Mouse (Mus musculus) embryonic facial prominence, embryonic 14.5 days (tissue): ENCODE results near the gene Hs3st1. TPM values are rescaled to one million over a fixed set of nuclear protein-coding genes. Genes with fewer than 3 reads are reported as not detected.

Source experiments
- ATAC-seq: fragments of 200-750 bp; cut with Nextera tagmentation; 2 replicates; pipeline ENCODE4 v1.8.0; 2017; ENCODE audit warnings: low read depth, moderate number of reproducible peaks, moderate TSS enrichment
- DNase-seq: peaks from one replicate; pipeline ENCODE4 v3.0.0-alpha.2; 2015; ENCODE audit warnings: low spot score
- H3K27ac ChIP-seq: fragments of 300-500 bp; sonication (generic); replicated peaks from 2 replicates; pipeline ENCODE4 v1.5.1; 2014; ENCODE audit warnings: low read depth, mild to moderate bottlenecking, low read length, moderate library complexity
- H3K27me3 ChIP-seq: fragments of 300-500 bp; sonication (generic); replicated peaks from 2 replicates; pipeline ENCODE4 v1.6.1; 2014; ENCODE audit warnings: low read length; ENCODE audit not compliant: control insufficient read depth, insufficient read depth
- H3K36me3 ChIP-seq: fragments of 300-500 bp; sonication (generic); 2 replicates; pipeline ENCODE4 v1.6.1; 2014; ENCODE audit warnings: low read length, mixed read lengths; ENCODE audit not compliant: control insufficient read depth, insufficient read depth
- H3K4me1 ChIP-seq: fragments of 300-500 bp; sonication (generic); 2 replicates; pipeline ENCODE4 v1.6.1; 2014; ENCODE audit warnings: antibody characterized with exemption, low read length; ENCODE audit not compliant: control insufficient read depth, insufficient read depth
- H3K4me2 ChIP-seq: fragments of 300-500 bp; sonication (generic); 2 replicates; pipeline ENCODE4 v1.6.1; 2014; ENCODE audit warnings: low read depth, mild to moderate bottlenecking, low read length, moderate library complexity, mixed read lengths
- H3K4me3 ChIP-seq: fragments of 300-500 bp; sonication (generic); 2 replicates; pipeline ENCODE4 v1.5.1; 2014; ENCODE audit warnings: low read depth, mild to moderate bottlenecking, low read length
- H3K9ac ChIP-seq: fragments of 300-500 bp; sonication (generic); 2 replicates; pipeline ENCODE4 v1.6.1; 2014; ENCODE audit warnings: low read depth, mild to moderate bottlenecking, low read length, moderate library complexity, mixed read lengths
- H3K9me3 ChIP-seq: fragments of 300-500 bp; sonication (generic); 2 replicates; pipeline ENCODE4 v1.6.1; 2016; ENCODE audit warnings: low read length; ENCODE audit not compliant: control insufficient read depth
- WGBS: fragments of 180-500 bp; shearing (Covaris S2); extraction: QIAGEN DNeasy Blood & Tissue Kit; methylation state at CpG from one replicate; pipeline ENCODE4 v1.1.7; 2014; 5-methylcytosine and 5-hydroxymethylcytosine counted together
- polyA plus RNA-seq: library from polyadenylated mRNA; unstranded; fragments of >200 nt; fragmentation: Nextera tagmentation; extraction: Ambion mirVana; gene quantifications from 2 replicates; pipeline ENCODE4 v1.2.1, GENCODE M21; 2014

Gene Hs3st1
- polyA plus RNA-seq, 1 experiment from 2014 or later = 21.0 TPM

DNA sequence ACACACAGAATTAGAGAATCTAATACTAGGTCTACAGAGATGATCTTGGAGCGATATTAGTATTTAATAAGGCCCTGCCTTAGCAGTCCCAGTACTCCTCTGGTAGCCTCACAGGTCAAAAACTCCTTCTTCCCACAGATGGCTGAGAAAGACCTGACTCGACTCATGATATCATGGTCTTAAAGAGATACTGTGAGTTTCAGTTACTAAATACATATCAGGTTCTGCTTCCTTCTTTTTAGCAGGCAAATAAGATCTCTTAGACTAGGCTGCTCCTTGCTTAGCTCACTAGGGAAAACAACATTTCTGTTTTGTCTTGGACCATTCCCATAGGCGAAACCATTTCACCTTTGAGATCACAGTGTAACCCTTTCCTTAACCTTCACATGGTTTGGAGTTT, 119.2 kb downstream of the Hs3st1 start:
- Histone ChIP-seq H3K4me1 (no peaks in the 10 kb centered on the region), H3K4me3 (no peak overlapping the region), H3K9me3 (no peaks in the 10 kb centered on the region), H3K27ac (no peak overlapping the region), H3K9ac (no peak overlapping the region), H3K4me2 (no peak overlapping the region), H3K36me3 (no peaks in the 10 kb centered on the region), H3K27me3 (no peaks in the 10 kb centered on the region)
- ATAC-seq (no peak), DNase-seq (no peak)
- 80% methylated on average over 3 of the region's 3 CpGs for WGBS

- WGBS = 85% methylated on average over 8 of the region's 8 CpGs
- no peak overlapping the region for H3K4me2 ChIP-seq
- no peaks in the 10 kb centered on the region for H3K9me3 ChIP-seq
- H3K4me3 ChIP-seq = no peak overlapping the region
- no peaks in the 10 kb centered on the region for H3K36me3 ChIP-seq
- no peaks in the 10 kb centered on the region for H3K27me3 ChIP-seq
- no peaks in the 10 kb centered on the region for H3K4me1 ChIP-seq
- DNase-seq (no peak), ATAC-seq (no peak)
- no peak overlapping the region for H3K27ac ChIP-seq
- H3K9ac ChIP-seq = no peak overlapping the region
Measured at GRCm38 (mm10) chr5:39634300-39635047, 120.8 kb downstream of the Hs3st1 start.

- H3K36me3 ChIP-seq = no peaks in the 10 kb centered on the region
- H3K4me1 ChIP-seq = no peaks in the 10 kb centered on the region
- ATAC-seq = no peak
- no peak overlapping the region for H3K27ac ChIP-seq
- H3K27me3 ChIP-seq = no peaks in the 10 kb centered on the region
- no peak overlapping the region for H3K4me3 ChIP-seq
- no peak overlapping the region for H3K9ac ChIP-seq
- 58% methylated on average over 1 of the region's 1 CpGs for whole genome bisulfite sequencing
- no peaks in the 10 kb centered on the region for H3K9me3 ChIP-seq
- DNase-seq = no peak
- no peak overlapping the region for H3K4me2 ChIP-seq
Measured at GRCm38 (mm10) chr5:39633206-39633605, 122.1 kb downstream of the Hs3st1 start.

GRCm38 (mm10) chr5:39630841-39631240, 124.4 kb downstream of the Hs3st1 start:
- no peaks in the 10 kb centered on the region for H3K27me3 ChIP-seq
- WGBS = 85% methylated on average over 5 of the region's 5 CpGs
- ATAC-seq (no peak), DNase-seq (no peak)
- H3K9ac ChIP-seq = no peak overlapping the region
- H3K27ac ChIP-seq = no peak overlapping the region
- no peaks in the 10 kb centered on the region for H3K36me3 ChIP-seq
- no peak overlapping the region for H3K4me3 ChIP-seq
- no peaks in the 10 kb centered on the region for H3K4me1 ChIP-seq
- H3K4me2 ChIP-seq = no peak overlapping the region
- H3K9me3 ChIP-seq = no peaks in the 10 kb centered on the region

GRCm38 (mm10) chr5:39625037-39625473, 130.2 kb downstream of the Hs3st1 start:
- 48% methylated on average over 8 of the region's 8 CpGs for whole genome bisulfite sequencing
- H3K27ac ChIP-seq = no peak overlapping the region
- 0 out of 2 replicates have a peak overlapping the region, but pooled peaks have one; percentile 8 for H3K4me2 ChIP-seq
- DNase-seq (peak; percentile 35), ATAC-seq (peak; percentile 16; the same call in 1 of the 2 replicates)
- peaks cover 24% of the 10 kb centered on the region for H3K4me1 ChIP-seq
- H3K4me3 ChIP-seq = no peak overlapping the region
- no peaks in the 10 kb centered on the region for H3K27me3 ChIP-seq
- no peaks in the 10 kb centered on the region for H3K9me3 ChIP-seq
- H3K9ac ChIP-seq = no peak overlapping the region
- H3K36me3 ChIP-seq = no peaks in the 10 kb centered on the region

DNA sequence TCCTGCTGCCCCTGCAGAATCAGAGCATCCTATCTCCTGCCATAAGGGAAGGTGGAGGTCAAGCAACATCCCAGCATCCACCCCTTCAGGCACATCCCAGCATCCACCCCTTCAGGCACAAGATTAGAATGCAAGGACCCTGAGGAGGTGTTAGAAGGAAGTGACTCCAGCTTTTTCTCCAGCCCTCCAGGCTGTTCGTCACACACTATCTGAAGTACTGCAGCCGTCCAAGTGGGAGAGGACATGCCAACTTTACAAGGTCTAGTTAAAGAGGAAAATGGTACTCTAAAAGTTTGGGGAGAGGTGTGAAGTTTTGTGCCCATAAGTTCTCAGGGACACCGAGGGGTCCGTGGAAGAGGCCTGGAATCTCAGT, 131.1 kb downstream of the Hs3st1 start:
- H3K27ac ChIP-seq = no peak overlapping the region
- DNase-seq (no peak), ATAC-seq (no peak)
- H3K4me1 ChIP-seq = peaks cover 24% of the 10 kb centered on the region
- no peaks in the 10 kb centered on the region for H3K36me3 ChIP-seq
- no peaks in the 10 kb centered on the region for H3K27me3 ChIP-seq
- no peak overlapping the region for H3K4me3 ChIP-seq
- H3K4me2 ChIP-seq = no peak overlapping the region
- no peaks in the 10 kb centered on the region for H3K9me3 ChIP-seq
- WGBS = 60% methylated on average over 4 of the region's 4 CpGs
- H3K9ac ChIP-seq = no peak overlapping the region

DNA sequence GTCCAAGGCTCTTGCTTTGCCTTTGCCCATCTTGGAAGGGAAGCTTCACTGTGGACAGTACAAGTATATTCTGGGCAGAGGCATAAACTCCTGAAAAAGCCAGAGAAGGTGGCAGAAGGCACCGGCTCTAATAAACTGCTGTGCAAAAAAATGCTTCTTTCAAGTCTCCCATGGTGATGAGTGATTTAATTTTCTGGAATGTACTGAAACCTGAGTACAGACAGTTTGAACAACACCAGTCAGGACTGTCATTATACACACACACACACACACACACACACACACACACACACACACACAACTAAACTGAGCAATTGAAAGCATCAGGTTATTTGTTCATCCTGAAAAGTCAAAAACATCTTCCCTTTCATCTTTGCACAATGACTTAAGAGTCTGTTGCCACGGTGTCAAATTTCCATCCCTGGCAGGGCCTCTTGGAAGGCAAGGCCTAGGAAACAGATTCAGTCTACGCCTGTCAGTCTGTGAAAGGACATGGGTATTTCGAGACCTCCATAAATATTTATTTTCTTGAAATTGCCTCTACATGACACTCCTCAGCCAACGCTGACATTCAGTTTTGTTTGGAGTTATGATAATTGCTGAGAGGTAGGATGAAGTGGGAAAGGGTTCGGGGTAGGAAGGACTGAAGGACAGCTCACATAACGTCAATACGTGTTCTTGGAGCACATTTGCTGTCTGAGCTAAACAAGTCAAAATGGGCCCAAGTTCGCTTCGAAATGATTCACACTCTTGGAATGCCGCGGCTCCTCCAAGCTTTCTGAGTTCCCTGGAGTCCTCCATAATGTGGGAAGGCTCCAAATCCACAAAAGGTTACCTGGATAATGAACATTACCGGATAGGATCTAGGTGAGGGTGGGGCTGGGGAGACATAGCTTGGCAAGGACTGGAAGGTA, 131.7 kb downstream of the Hs3st1 start:
- ATAC-seq (peak; percentile 53; the same call in 1 of the 2 replicates), DNase-seq (peak; percentile 76)
- H3K9ac ChIP-seq = no peak overlapping the region
- no peak overlapping the region for H3K27ac ChIP-seq
- no peak overlapping the region for H3K4me2 ChIP-seq
- no peaks in the 10 kb centered on the region for H3K9me3 ChIP-seq
- no peaks in the 10 kb centered on the region for H3K27me3 ChIP-seq
- WGBS = 45% methylated on average over 13 of the region's 13 CpGs
- H3K36me3 ChIP-seq = no peaks in the 10 kb centered on the region
- no peak overlapping the region for H3K4me3 ChIP-seq
- peaks cover 24% of the 10 kb centered on the region for H3K4me1 ChIP-seq

DNA sequence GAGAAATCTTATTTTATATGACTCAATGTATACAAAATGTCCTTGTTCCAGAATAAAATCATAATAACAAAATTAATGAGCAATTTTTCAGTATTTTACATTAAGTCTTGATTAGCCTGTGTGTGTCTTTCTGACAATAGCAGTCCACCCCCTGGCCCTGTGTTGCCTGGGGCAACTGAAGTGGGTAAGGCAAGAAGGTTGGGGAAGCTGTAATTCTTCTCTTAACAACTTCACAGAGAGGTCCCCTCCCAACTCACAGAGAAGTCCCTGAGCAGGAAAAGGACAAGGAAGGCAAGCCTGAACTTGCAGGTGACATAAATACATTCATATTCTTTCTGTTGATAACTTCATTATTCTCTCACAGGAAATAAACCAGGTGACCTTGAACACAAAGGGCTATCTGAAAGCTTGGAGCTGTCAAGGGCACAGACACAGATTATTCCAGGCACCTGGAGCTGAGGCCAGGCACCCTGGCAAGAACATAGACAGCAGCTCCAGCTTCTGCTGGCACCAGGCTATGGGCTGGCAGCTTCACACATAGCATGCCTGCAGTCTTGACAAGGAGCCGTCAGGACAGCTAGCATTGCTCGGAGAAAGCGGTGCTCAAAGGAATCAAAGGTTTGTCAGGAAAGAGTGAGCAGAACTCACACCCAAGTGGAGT, 134.9 kb downstream of the Hs3st1 start:
- no peak for DNase-seq
- no peak overlapping the region for H3K4me3 ChIP-seq
- H3K27me3 ChIP-seq = no peaks in the 10 kb centered on the region
- no peak overlapping the region for H3K4me2 ChIP-seq
- 80% methylated on average over 3 of the region's 3 CpGs for WGBS
- no peaks in the 10 kb centered on the region for H3K9me3 ChIP-seq
- H3K27ac ChIP-seq = no peak overlapping the region
- no peak overlapping the region for H3K9ac ChIP-seq
- H3K4me1 ChIP-seq = peaks cover 21% of the 10 kb centered on the region
- ATAC-seq = no peak
- no peaks in the 10 kb centered on the region for H3K36me3 ChIP-seq
